Mouse (Mus musculus): ENCODE measurements around the gene BC048507. TPM values are rescaled to one million over a fixed set of nuclear protein-coding genes. Genes with fewer than 3 reads are reported as not detected.

Gene BC048507
- total RNA-seq (2023; ENCODE audit: inconsistent age) = not detected in 4 replicates

DNA sequence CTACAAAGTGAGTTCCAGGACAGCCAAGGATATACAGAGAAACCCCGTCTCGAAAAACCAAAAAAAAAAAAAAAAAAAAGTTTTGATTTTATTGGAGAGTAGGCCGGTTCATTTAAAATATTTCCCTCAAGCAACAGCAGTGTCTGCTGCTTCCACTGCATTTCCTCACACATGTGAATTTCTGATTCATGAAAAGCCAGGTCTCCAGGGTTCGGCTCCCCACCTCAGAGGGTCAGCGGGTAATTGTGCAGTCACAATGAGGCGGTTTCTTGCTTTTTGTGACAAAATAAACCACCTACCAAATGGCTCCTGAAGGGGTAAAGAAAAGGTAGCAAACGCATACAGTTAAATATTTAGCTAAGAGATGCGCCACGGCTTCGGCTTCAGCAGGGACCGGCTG, at the start of gene BC048507:
Gene BC048507 (plus strand): TSS at position 301 of the 400 bp plus-strand sequence.

DNA sequence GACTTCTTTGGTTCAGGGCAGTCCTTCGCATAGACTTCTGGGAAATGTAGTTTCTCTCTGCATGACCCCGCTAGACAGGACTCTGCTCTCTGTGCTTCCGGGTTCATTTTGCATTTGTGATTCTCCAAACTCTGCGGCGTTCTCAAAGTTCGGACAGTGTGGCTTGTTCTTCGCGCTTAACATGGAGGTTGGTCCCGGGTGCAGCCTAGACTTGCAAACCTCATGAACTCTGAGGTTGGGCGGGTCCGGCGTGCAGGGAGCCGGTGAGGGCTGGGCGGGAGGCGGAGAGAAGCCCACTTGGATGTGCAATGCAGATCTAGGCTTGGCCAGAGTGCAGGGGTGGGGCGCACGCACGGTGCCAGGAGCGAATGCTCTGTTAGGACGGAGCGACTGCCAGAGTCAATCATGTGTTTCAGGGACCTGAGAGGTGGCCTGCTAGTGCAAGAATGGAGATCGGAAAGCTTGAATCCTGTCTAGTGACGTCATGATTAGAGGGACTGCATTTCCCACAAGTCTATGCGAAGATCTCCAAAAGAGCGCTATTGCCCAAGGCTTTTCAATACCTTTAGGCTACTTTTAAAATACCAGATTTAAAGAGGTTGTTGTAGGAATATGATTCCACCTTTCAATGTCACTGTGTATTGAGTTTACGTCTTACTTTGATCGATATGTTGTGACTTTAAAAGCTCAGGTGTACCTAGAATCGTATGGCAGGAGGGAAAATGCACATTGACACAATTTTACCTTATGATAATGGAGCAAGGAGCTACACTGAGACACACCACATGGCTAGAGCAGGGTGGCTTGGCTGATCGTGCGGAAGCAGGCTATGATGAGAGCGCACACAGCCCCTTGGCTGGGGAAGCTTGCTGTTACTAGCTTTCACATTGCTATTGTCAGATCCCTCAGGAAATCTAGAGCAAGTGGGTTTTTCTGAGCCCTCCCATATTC, 49.1 kb upstream of the BC048507 start, which contains the start of gene Zfp273:
Gene Zfp273 (plus strand): TSS at position 31 of the 951 bp plus-strand sequence.

GRCm38 (mm10) chr13:67830911-67831336, 32.2 kb upstream of the BC048507 start, which contains the start of gene Gm10037:
Gm10037 (plus strand) TSS chr13:67831106.

Other genes with a start within 250 kb of the BC048507 start
- 1.3 to 3.0 TPM (median 2.0 TPM) in 3 of 4 replicates, not detected in the other for gene Gm49345, start 225.6 kb upstream of the BC048507 start, total RNA-seq (2023; ENCODE audit: inconsistent age)
- 12.9 to 21.6 TPM (median 16.5 TPM) in 4 replicates for gene Zfp729a, start 225.5 kb upstream of the BC048507 start, total RNA-seq (2023; ENCODE audit: inconsistent age)
- gene Zfp738, start 176.3 kb upstream of the BC048507 start, total RNA-seq (2023; ENCODE audit: inconsistent age) = 10.1 to 14.1 TPM (median 12.8 TPM) in 4 replicates
- 13.1 to 14.2 TPM (median 13.6 TPM) in 4 replicates for gene Zfp65, start 134.2 kb upstream of the BC048507 start, total RNA-seq (2023; ENCODE audit: inconsistent age)
- gene Zfp85, start 108.1 kb upstream of the BC048507 start, total RNA-seq (2023; ENCODE audit: inconsistent age) = 3.8 to 9.3 TPM (median 5.0 TPM) in 4 replicates
- 1.9 to 4.8 TPM (median 3.5 TPM) in 4 replicates for gene Zfp493, start 83.6 kb upstream of the BC048507 start, total RNA-seq (2023; ENCODE audit: inconsistent age)
- 4.5 to 5.7 TPM (median 5.1 TPM) in 4 replicates for gene Zfp273, start 49.6 kb upstream of the BC048507 start, total RNA-seq (2023; ENCODE audit: inconsistent age)
- gene Gm10037, start 32.2 kb upstream of the BC048507 start, total RNA-seq (2023; ENCODE audit: inconsistent age) = not detected in 4 replicates

All from B cell, adult (primary cell).